Mouse (Mus musculus) mouse trophoblast stem cell (cell line): ENCODE results near the gene Ccdc169.
"Not testable (repeated sequence)": the region's sequence is repeated elsewhere in the genome, so short reads cannot be mapped to it uniquely, and the experiment has no call there.

Experiments
- in situ Hi-C, 2 experiments: fragments of 300-500 bp; cut with MseI, MboI; formaldehyde crosslinking; loops; 2 replicates in 1 of 2; 3 replicates in 1 of 2; pipeline ENCODE4 v1.15.1; 2025

Ccdc169 gene

GRCm38 (mm10) chr3:55195581-55196327, 58.6 kb downstream of the Ccdc169 start:
- in situ Hi-C loops = no loop called here

DNA sequence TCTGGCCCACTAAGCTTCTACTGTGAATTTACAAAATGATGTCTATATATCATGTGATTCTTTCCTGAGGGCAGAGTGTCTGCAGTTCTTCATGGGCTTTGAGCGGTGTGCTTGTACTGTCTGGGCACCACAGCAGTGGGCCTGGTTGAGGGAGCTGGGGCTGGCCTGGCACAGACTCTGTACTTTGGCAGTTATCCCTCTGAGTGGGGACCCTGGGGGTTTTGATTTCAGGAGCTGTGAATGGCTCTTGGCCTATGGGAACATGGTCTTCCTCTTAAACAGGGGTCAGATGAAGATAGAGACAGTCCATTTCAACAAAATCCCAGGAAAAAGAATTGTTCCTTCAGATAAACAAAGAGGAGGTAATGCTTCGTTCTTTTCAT, 59.2 kb downstream of the Ccdc169 start:
- in situ Hi-C loops = no loop called here

DNA sequence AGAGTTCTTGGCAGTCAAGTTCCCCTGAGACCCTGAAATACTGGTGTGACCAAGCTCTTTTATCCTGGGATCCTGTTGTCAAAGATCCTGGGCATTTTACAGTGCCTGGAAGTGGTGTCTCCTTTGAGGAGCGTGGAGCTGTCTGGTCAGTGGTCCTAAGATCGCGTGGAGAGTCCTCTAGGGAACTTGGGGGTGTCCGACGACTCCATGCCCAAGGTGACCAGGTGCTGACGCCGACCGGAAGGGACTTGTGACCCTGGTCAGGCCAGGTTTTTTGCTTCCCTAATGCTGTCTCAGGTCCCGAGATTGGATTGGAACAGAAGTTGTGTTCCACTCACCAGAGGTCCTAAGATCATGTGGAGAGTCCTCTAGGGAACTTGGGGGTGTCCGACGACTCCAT, 66.5 kb downstream of the Ccdc169 start:
- in situ Hi-C loops = not testable (repeated sequence)

- in situ Hi-C loops = no loop called here
These were observed 69.3 kb downstream of the Ccdc169 start for GRCm38 (mm10) chr3:55206413-55206812.

GRCm38 (mm10) chr3:55207665-55208064, 70.5 kb downstream of the Ccdc169 start:
- in situ Hi-C loops = no loop called here

GRCm38 (mm10) chr3:55212254-55212653, 75.1 kb downstream of the Ccdc169 start:
- in situ Hi-C loops = no loop called here

GRCm38 (mm10) chr3:55213785-55214184, 76.6 kb downstream of the Ccdc169 start:
- in situ Hi-C loops = no loop called here

DNA sequence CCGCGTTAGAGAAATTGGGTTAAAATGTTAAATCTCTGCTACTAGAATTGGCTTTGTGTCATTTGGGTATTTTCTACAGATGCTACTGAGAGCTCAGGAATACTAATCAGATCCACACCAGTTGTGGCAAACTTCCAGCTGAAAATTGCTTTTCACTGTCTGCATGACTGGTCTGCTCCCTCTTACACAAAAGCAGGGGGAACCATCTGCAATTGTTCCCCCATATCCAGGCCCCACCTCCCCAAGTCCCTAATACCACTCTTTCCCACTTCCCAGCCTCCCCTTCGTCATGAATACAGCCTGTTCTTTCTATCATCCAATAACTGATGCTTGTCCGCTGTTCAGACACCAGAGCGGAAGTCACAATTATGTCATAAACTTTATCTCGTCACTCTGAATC, 77.3 kb downstream of the Ccdc169 start:
- in situ Hi-C loops = no loop called here

- in situ Hi-C loops = loop anchor here in 1 of 2 experiments (10.0 kb wide), 1 partner anchor 132 kb away; no protein-coding TSS in a partner anchor
These were observed 85.4 kb downstream of the Ccdc169 start for GRCm38 (mm10) chr3:55222502-55222901.
